Mouse (Mus musculus) E14TG2a.4 (cell line): ENCODE results near the gene Eif4g1.

Experiments
- CTCF ChIP-seq: conservative IDR thresholded peaks from 2 replicates; pipeline ENCODE4 v1.5.1; 2014; ENCODE audit warnings: low read length
- NANOG ChIP-seq: IDR thresholded peaks from 2 replicates; pipeline ENCODE4 v1.6.1; 2014; ENCODE audit warnings: borderline replicate concordance, low read length, mixed read lengths

DNA sequence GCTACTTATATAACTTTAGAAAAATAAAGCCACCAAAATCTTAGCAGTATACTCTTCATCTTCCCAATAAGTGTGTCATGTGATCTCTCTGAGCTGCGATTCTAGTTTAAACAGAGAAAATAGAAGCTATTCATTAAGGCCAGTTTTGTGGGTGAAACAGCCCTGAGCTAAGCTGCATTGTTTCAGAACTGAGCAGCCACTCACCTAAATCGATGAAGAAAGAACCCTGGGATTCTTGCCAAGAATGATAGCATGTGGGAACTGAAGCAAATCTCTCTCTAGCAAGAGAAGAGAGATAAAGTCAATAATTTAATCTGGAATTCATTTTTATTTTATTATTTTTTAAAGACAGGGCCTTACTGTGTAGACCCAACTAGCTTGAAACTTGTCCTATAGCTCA is 44.9 kb upstream of the Eif4g1 start:
- TF ChIP-seq CTCF, result no peak
- no peak for TF ChIP-seq NANOG
